Mouse (Mus musculus) stomach, postnatal 0 days (tissue): ENCODE data around the gene Tmem174. TPM values are rescaled to one million over a fixed set of nuclear protein-coding genes. Genes with fewer than 3 reads are reported as not detected.

Source experiments
- ATAC-seq: fragments of 200-750 bp; cut with Nextera tagmentation; 2 replicates; pipeline ENCODE4 v1.8.0; 2017; ENCODE audit not compliant: low FRiP score, low TSS enrichment
- DNase-seq: peaks from one replicate; pipeline ENCODE4 v3.0.0-alpha.2; 2016; ENCODE audit warnings: low spot score
- H3K27ac ChIP-seq: fragments of 300-500 bp; sonication (generic); replicated peaks from 2 replicates; pipeline ENCODE4 v1.5.1; 2014; ENCODE audit warnings: mild to moderate bottlenecking, control low read depth
- H3K27me3 ChIP-seq: fragments of 300-500 bp; sonication (generic); 2 replicates; pipeline ENCODE4 v1.6.1; 2014; ENCODE audit warnings: low read length; ENCODE audit not compliant: control insufficient read depth, insufficient read depth
- H3K36me3 ChIP-seq: fragments of 300-500 bp; sonication (generic); 2 replicates; pipeline ENCODE4 v1.6.1; 2014; ENCODE audit warnings: low read length, mixed read lengths; ENCODE audit not compliant: control insufficient read depth, insufficient read depth
- H3K4me1 ChIP-seq: fragments of 300-500 bp; sonication (generic); replicated peaks from 2 replicates; pipeline ENCODE4 v1.6.1; 2014; ENCODE audit warnings: antibody characterized with exemption; ENCODE audit not compliant: control insufficient read depth, insufficient read depth
- H3K4me2 ChIP-seq: fragments of 300-500 bp; sonication (generic); replicated peaks from 2 replicates; pipeline ENCODE4 v1.6.1; 2014; ENCODE audit warnings: low read depth, mild to moderate bottlenecking, control low read depth, moderate library complexity
- H3K4me3 ChIP-seq: fragments of 300-500 bp; sonication (generic); 2 replicates; pipeline ENCODE4 v1.5.1; 2014; ENCODE audit warnings: low read depth, low read length, control low read depth
- H3K9ac ChIP-seq: fragments of 300-500 bp; sonication (generic); 2 replicates; pipeline ENCODE4 v1.6.1; 2014; ENCODE audit warnings: mild to moderate bottlenecking, low read length, control low read depth, mixed read lengths
- H3K9me3 ChIP-seq: fragments of 300-500 bp; sonication (generic); 2 replicates; pipeline ENCODE4 v1.6.1; 2016; ENCODE audit warnings: low read length; ENCODE audit not compliant: control insufficient read depth
- CTCF ChIP-seq: IDR thresholded peaks from 2 replicates; pipeline ENCODE4 v1.5.1; 2016; ENCODE audit warnings: antibody characterized with exemption, low read depth, mild to moderate bottlenecking, moderate library complexity
- EP300 ChIP-seq: optimal IDR thresholded peaks from 2 replicates; pipeline ENCODE3; 2016; ENCODE audit warnings: antibody characterized with exemption
- WGBS: fragments of 180-500 bp; shearing (Covaris S2); extraction: QIAGEN DNeasy Blood & Tissue Kit; methylation state at CpG from one replicate; pipeline ENCODE4 v1.1.7; 2014; 5-methylcytosine and 5-hydroxymethylcytosine counted together
- polyA plus RNA-seq: library from polyadenylated mRNA; unstranded; fragments of >200 nt; fragmentation: Nextera tagmentation; extraction: Ambion mirVana; gene quantifications from 2 replicates; pipeline ENCODE4 v1.2.1, GENCODE M21; 2015

The Tmem174 gene
- polyA plus RNA-seq, 1 experiment from 2014 or later, result not detected

DNA sequence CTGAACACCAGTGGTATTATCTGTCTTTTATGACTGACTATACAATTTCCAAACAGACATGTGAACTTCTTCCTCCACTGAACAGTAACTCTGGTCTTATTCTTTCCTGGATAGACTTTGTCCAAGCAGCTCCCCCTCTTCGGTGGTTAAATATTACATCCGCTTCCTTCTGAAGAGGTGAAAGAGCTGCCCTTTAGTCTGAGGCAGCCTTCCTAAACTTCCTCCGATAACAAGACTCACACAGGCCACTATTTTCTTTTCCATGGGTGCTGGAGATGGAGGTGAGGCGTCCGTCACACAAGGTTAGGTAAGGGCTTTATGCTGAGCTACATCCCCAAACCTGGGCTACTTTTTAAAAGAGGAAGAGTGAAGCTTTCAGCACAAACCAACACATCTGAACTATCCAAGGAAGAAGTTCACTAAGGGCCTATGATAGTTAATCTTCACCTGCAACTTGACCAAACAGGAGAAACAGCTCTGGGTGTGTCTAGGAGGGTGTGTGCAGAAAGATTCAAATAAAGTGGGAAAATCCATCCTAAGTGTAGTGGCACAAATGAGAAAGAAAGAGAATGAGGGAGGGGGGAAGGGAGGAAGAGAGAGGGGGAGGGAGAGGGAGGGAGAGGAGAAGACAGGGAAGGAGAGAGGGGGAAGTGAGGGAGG, 1.4 kb upstream of the Tmem174 start:
- 65% methylated on average over 5 of the region's 5 CpGs for WGBS
- no peak overlapping the region for H3K27ac ChIP-seq
- no peak overlapping the region for H3K9ac ChIP-seq
- ATAC-seq (peak; percentile 24; the same call in 1 of the 2 replicates), DNase-seq (no peak)
- no peaks in the 10 kb centered on the region for H3K27me3 ChIP-seq
- H3K4me1 ChIP-seq, result no peaks in the 10 kb centered on the region
- TF ChIP-seq CTCF (no peak), EP300 (no peak)
- H3K36me3 ChIP-seq, result no peaks in the 10 kb centered on the region
- H3K9me3 ChIP-seq, result no peaks in the 10 kb centered on the region
- H3K4me3 ChIP-seq, result no peak overlapping the region
- no peak overlapping the region for H3K4me2 ChIP-seq

DNA sequence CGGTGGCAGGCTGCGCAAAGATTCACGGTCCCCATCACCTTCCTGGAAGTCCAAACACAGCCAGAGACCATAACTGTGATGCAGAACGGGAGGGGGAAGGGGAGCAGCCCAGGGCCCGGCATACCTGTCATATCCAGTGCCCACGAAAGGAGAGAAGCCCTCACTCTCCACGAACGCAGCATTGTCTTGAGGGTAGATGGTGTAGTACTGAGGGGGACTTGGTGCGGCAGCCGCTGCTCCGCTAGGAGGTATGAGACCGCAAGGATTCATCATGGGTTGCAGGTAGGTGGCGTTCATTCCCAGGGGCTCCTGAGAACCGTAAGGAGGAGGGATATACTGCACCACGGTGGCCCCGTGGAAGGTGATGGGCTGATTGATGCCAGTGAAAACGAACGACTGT, 639 bp downstream of the Tmem174 start:
- H3K9me3 ChIP-seq, result no peaks in the 10 kb centered on the region
- H3K4me3 ChIP-seq, result no peak overlapping the region
- DNase-seq, result no peak
- no peak overlapping the region for H3K27ac ChIP-seq
- TF ChIP-seq EP300, result no peak
- no peak for TF ChIP-seq CTCF
- no peaks in the 10 kb centered on the region for H3K4me1 ChIP-seq
- ATAC-seq, result no peak
- no peak overlapping the region for H3K4me2 ChIP-seq
- no peaks in the 10 kb centered on the region for H3K27me3 ChIP-seq
- 68% methylated on average over 18 of the region's 18 CpGs for WGBS
- no peak overlapping the region for H3K9ac ChIP-seq
- H3K36me3 ChIP-seq, result no peaks in the 10 kb centered on the region

DNA sequence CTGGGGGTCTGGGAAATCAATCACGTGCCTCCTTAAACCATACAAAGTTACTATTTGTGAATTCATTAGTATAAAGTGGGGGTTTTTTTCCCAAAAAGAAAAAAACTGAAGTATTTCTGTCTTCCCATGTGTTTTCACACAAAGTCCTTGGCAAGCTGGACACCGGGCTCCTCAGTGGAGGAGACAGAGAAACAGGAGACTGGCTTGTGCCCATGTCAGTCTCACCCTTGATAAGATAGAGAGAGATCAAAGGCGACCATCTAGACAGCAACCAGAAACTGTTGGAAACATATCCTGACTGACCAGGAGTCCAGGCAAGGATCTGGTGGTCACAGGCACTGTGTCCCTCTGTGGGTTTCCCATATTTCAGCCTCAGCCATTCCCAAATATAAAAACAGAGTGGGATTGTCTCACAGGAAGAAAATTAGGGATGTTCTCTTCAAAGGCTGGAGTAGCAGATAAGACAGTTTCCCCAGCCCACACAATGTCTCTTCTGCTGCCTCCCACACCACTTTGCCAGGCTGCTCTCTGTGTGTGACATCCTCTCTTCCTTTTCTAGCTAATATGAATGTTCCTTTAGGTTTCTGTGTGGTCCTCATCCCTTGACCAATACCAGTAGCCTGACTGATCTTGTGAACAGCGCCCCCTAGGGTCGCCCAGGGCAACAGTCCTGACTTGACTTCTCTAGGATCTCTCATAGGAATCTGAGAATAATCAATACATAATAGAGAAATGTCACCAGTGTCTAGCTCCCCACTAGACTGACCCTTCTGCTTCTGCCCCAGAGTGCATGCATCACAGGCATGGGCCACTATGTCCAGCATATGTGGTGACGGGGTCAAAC, 3.3 kb downstream of the Tmem174 start:
- H3K4me1 ChIP-seq, result no peaks in the 10 kb centered on the region
- no peaks in the 10 kb centered on the region for H3K36me3 ChIP-seq
- H3K4me3 ChIP-seq, result no peak overlapping the region
- H3K9me3 ChIP-seq, result no peaks in the 10 kb centered on the region
- TF ChIP-seq CTCF (peak; percentile 58), EP300 (no peak)
- H3K27me3 ChIP-seq, result no peaks in the 10 kb centered on the region
- no peak for ATAC-seq
- WGBS, result 50% methylated on average over 6 of the region's 6 CpGs
- H3K4me2 ChIP-seq, result no peak overlapping the region
- no peak for DNase-seq
- H3K9ac ChIP-seq, result no peak overlapping the region
- H3K27ac ChIP-seq, result no peak overlapping the region

DNA sequence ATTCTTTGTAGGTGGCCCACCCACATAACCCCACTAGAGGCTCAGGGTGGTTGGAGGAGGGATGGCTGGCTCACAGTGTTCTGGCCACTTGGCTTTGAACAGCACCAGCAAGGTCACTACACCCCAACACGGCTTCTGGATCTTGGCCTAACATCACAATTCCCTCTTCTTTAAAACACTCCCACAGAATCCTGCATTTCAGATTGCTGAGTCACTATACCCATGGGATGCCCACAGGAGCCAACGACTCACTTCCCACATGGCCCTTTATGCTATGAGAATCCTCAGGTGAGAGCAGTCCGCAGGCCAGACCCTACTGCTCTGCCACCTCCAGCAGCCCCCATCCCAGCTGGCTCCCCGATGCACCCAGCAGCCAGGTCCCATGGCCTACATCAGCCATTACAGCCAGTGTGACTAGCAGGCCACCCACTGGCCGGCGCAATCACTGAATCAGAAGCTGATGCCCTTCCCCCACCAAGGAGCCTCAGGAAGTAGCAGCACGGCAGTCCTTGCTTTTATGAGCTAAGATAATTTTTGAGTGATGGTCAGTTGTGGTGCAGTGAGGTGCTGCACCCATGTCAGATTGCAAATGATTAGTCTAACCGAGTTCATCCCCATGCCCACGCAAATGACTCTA, 4.8 kb downstream of the Tmem174 start:
- Histone ChIP-seq H3K4me3 (no peak overlapping the region), H3K36me3 (no peaks in the 10 kb centered on the region), H3K27ac (no peak overlapping the region), H3K9me3 (no peaks in the 10 kb centered on the region), H3K4me2 (no peak overlapping the region), H3K27me3 (no peaks in the 10 kb centered on the region), H3K9ac (no peak overlapping the region), H3K4me1 (no peaks in the 10 kb centered on the region)
- TF ChIP-seq EP300, result no peak
- no peak for TF ChIP-seq CTCF
- DNase-seq (no peak), ATAC-seq (no peak)
- 77% methylated on average over 9 of the region's 9 CpGs for WGBS

DNA sequence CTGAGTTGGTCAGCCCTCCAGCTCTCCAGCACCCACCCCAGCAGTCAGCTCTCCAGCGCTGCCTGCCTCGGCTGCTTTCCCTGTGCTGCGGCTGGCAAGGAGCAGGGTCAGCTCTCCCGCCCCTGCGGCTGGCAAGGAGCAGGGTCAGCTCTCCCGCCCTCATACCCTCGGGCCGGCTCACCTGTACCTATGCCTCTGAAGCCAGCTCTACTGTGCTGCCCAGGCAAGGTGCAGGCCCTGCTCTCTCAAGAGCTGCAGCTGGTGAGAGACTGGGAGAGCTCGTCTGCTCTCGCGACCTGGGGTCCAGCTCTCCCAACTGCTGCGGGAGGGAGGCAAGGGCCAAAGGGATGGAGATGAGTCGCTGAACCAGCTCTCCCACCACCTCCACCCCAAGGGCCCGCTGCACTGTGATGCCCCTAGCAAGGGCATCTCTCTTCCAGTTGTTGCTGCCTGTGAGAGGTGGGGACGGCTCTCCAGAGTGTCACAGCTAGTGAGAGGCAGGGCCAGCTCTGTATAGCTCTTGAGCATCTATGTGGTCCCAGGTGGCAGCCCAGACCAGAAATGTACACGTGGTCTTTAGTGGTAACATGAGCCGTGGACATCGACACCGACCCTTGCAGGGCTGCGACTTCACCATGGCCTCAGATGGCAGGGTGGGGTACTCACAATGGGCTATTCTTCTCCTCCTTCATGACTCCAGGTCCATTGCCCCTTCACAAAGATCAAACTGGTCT, 5.9 kb downstream of the Tmem174 start:
- H3K9ac ChIP-seq, result no peak overlapping the region
- no peak overlapping the region for H3K27ac ChIP-seq
- no peak overlapping the region for H3K4me2 ChIP-seq
- DNase-seq (no peak), ATAC-seq (no peak)
- WGBS, result 56% methylated on average over 20 of the region's 20 CpGs
- TF ChIP-seq EP300, result no peak
- no peak for TF ChIP-seq CTCF
- H3K36me3 ChIP-seq, result no peaks in the 10 kb centered on the region
- H3K4me1 ChIP-seq, result no peaks in the 10 kb centered on the region
- no peaks in the 10 kb centered on the region for H3K9me3 ChIP-seq
- no peak overlapping the region for H3K4me3 ChIP-seq
- no peaks in the 10 kb centered on the region for H3K27me3 ChIP-seq
